Comparison of ENCODE assay signal across 31 mouse cellular contexts in genomic region chr1:157049886-157050285, GRCm38 (mm10). TPM values are rescaled to one million over a fixed set of nuclear protein-coding genes. Genes with fewer than 3 reads are reported as not detected.
A peak's percentile ranks its signal among the peaks of the same experiment; 100 is the strongest.
DNase-seq lines count a peak whose midpoint lies in the region; ATAC-seq and TF ChIP-seq lines count a peak whose summit lies in the region.
"Had no signal": no experiment of that assay in that cellular context is flagged by ENCODE, and none has a peak within 500 bp of the region (broad histone marks: within the 10 kb centered on the region; RNA-seq: fewer than 3 reads in every experiment).

No protein-coding gene starts in this region.

- TF ChIP-seq CTCF in heart, adult 2 months (IDR thresholded peaks at IDR 0.05) = no peak
- TF ChIP-seq CTCF in spleen, adult 2 months (IDR thresholded peaks at IDR 0.05; ENCODE audit: extremely low read depth, insufficient read depth, insufficient read length, insufficient replicate concordance) = no peak
- no peak for TF ChIP-seq CTCF in MEL (IDR thresholded peaks at IDR 0.05 in 2 of 3, conservative IDR thresholded peaks at IDR 0.05 in 1 of 3; ENCODE audit: control insufficient read depth in 1 of 3, insufficient read depth in 1 of 3, low read depth in 2 of 3, low read length in 3 of 3, poor library complexity in 1 of 3, severe bottlenecking in 1 of 3)

- no peaks in the 10 kb centered on the region for H3K79me2 ChIP-seq in heart, adult 2 months (replicated peaks; ENCODE audit: control insufficient read depth, insufficient read depth, low read length)
- H3K79me2 ChIP-seq in MEL (ENCODE audit: control insufficient read depth, insufficient read depth, low read length, poor library complexity) = no peaks in the 10 kb centered on the region

- peaks cover 3% of the 10 kb centered on the region for H3K4me1 ChIP-seq in heart, adult 2 months (ENCODE audit: control insufficient read depth, insufficient read depth, low read length)
- H3K4me1 ChIP-seq in spleen, adult 2 months (ENCODE audit: control insufficient read depth, insufficient read depth, insufficient read length) = peaks cover 33% of the 10 kb centered on the region
- peaks cover 3 to 7% of the 10 kb centered on the region in 2 experiments for H3K4me1 ChIP-seq in MEL (ENCODE audit: control insufficient read depth in 1 of 2, insufficient read depth in 2 of 2, low read length in 2 of 2)

- TF ChIP-seq RAD21 in MEL (IDR thresholded peaks at IDR 0.05; ENCODE audit: low read depth, low read length) = no peak

- H3K4me3 ChIP-seq in heart, adult 2 months = no peak overlapping the region
- H3K4me3 ChIP-seq in spleen, adult 2 months (ENCODE audit: extremely low read depth, insufficient read depth, insufficient read length) = no peak overlapping the region
- H3K4me3 ChIP-seq in MEL (ENCODE audit: control insufficient read depth in 1 of 2, insufficient read depth in 1 of 2, low read depth in 2 of 2, low read length in 2 of 2) = no peak overlapping the region
- H3K4me3 ChIP-seq: embryonic facial prominence, embryonic 13.5 days; erythroblast, embryonic 14.5 days; hindbrain, embryonic 12.5 days; hindbrain, embryonic 15.5 days had no signal

- peak; percentile 40; the same call in 1 of the 2 replicates for ATAC-seq in megakaryocyte-erythroid progenitor cell, adult 5-6 weeks (replicated peaks; ENCODE audit: low FRiP score, low TSS enrichment, poor library complexity, severe bottlenecking)
- ATAC-seq: activated CD4-positive, CD25-positive, alpha-beta regulatory T cell, adult 4 months; forebrain, embryonic 14.5 days; forebrain, postnatal 0 days; intestine, postnatal 0 days had no signal

- no peaks in the 10 kb centered on the region for H3K27me3 ChIP-seq in heart, adult 2 months (ENCODE audit: control insufficient read depth, insufficient read depth, low read length)
- no peaks in the 10 kb centered on the region for H3K27me3 ChIP-seq in spleen, adult 2 months (ENCODE audit: control insufficient read depth, insufficient read depth, low read length)
- no peaks in the 10 kb centered on the region for H3K27me3 ChIP-seq in MEL (ENCODE audit: control insufficient read depth in 1 of 2, insufficient read depth in 2 of 2, low read length in 2 of 2)
- H3K27me3 ChIP-seq: embryonic facial prominence, embryonic 13.5 days; hindbrain, embryonic 15.5 days had no signal

- H3K36me3 ChIP-seq in heart, adult 2 months (ENCODE audit: control insufficient read depth, insufficient read depth, low read length) = no peaks in the 10 kb centered on the region
- H3K36me3 ChIP-seq in spleen, adult 2 months (ENCODE audit: control insufficient read depth, insufficient read depth, low read length) = no peaks in the 10 kb centered on the region
- peaks cover 0 to 6% of the 10 kb centered on the region in 2 experiments; a peak in 2 of 4 replicates for H3K36me3 ChIP-seq in MEL (ENCODE audit: control insufficient read depth in 1 of 2, insufficient read depth in 2 of 2, low read length in 2 of 2)
- H3K36me3 ChIP-seq: embryonic facial prominence, embryonic 13.5 days; hindbrain, embryonic 12.5 days; hindbrain, embryonic 15.5 days had no signal

- H3K27ac ChIP-seq in heart, adult 2 months = no peak overlapping the region
- H3K27ac ChIP-seq in spleen, adult 2 months (ENCODE audit: insufficient read depth, low read length) = peak overlapping the region; percentile 92; the same call in 1 of the 2 replicates
- H3K27ac ChIP-seq in MEL (ENCODE audit: control insufficient read depth, low read depth, low read length) = no peak overlapping the region
- H3K27ac ChIP-seq: embryonic facial prominence, embryonic 13.5 days; hindbrain, embryonic 12.5 days; hindbrain, embryonic 15.5 days had no signal

- intact Hi-C loops in heart, adult 2 months (cut with DNase I) = loop anchor here (5.0 kb wide), 1 partner anchor 43 kb away; no protein-coding TSS in a partner anchor
- intact Hi-C loops in left cerebral cortex, postnatal 14 days (cut with DNase I) = no loop called here

- TF ChIP-seq POLR2A in heart, adult 2 months (IDR thresholded peaks at IDR 0.05; ENCODE audit: insufficient read depth, low read depth, low read length) = no peak
- TF ChIP-seq POLR2A in spleen, adult 2 months (IDR thresholded peaks at IDR 0.05; ENCODE audit: low read depth, low read length) = no peak
- TF ChIP-seq POLR2A in MEL (IDR thresholded peaks at IDR 0.05; ENCODE audit: control insufficient read depth in 1 of 2, insufficient read depth in 1 of 2, low read depth in 1 of 2, low read length in 2 of 2, poor library complexity in 1 of 2) = no peak

- DNase-seq in heart, adult 11 months = peak; percentile 58
- no peak for DNase-seq in heart, adult 2 months
- DNase-seq in spleen, adult 2 months (ENCODE audit: low read depth in 1 of 2, low spot score in 2 of 2) = no peak
- DNase-seq in spleen, postnatal 36 days (ENCODE audit: low spot score in 2 of 2) = no peak
- no peak for DNase-seq in MEL (ENCODE audit: low read depth, low spot score)
- no peak for DNase-seq in left cerebral cortex, postnatal 14 days (ENCODE audit: low spot score in 2 of 2)
- no peak for DNase-seq in frontal cortex, adult 2 months (ENCODE audit: extremely low spot score in 1 of 2, low spot score in 1 of 2)
- DNase-seq: adrenal gland, adult 8-10 months; adrenal gland, postnatal 25 days; B cell, adult 2 months; cerebellum, adult 18-20 months; cerebellum, adult 9-10 months; cerebellum, postnatal 14 days; forebrain, postnatal 0 days; gastrocnemius, postnatal 25 days had no signal

- WGBS in heart, adult 2 months = 64% methylated on average over 2 of the region's 2 CpGs
- 80% methylated on average over 2 of the region's 2 CpGs for WGBS in spleen, adult 2 months

- TF ChIP-seq EP300 in heart, adult 2 months (IDR thresholded peaks at IDR 0.05; ENCODE audit: insufficient read depth, low read depth, low read length) = no peak
- TF ChIP-seq EP300 in MEL (IDR thresholded peaks at IDR 0.05; ENCODE audit: low read depth in 1 of 2, low read length in 2 of 2) = no peak

- no peak overlapping the region for H3K9ac ChIP-seq in heart, adult 2 months (ENCODE audit: low read depth, low read length)
- no peak overlapping the region for H3K9ac ChIP-seq in MEL (ENCODE audit: control insufficient read depth, low read depth, low read length, poor library complexity, severe bottlenecking)
- H3K9ac ChIP-seq: embryonic facial prominence, embryonic 13.5 days; forebrain, postnatal 0 days; hindbrain, embryonic 12.5 days; hindbrain, embryonic 15.5 days had no signal

- H3K9me3 ChIP-seq in MEL (replicated peaks; ENCODE audit: insufficient read depth, low read length) = no peaks in the 10 kb centered on the region
- H3K9me3 ChIP-seq: embryonic facial prominence, embryonic 13.5 days; hindbrain, embryonic 12.5 days; hindbrain, embryonic 15.5 days had no signal

TF ChIP-seq in MEL, 35 proteins besides CTCF, POLR2A, EP300 and RAD21:
- TF ChIP-seq TCF12 (IDR thresholded peaks at IDR 0.05; ENCODE audit: low read depth, low read length) = no peak
- 0 out of 2 replicates have a peak, but pooled peaks have one; percentile 3 for TF ChIP-seq TAL1 (IDR thresholded peaks at IDR 0.05; ENCODE audit: low read length)
- TF ChIP-seq TBP (IDR thresholded peaks at IDR 0.05; ENCODE audit: low read depth, low read length) = no peak
- no peak for TF ChIP-seq MXI1 (IDR thresholded peaks at IDR 0.05; ENCODE audit: low read depth, low read length)
- no peak for TF ChIP-seq GATA1 (IDR thresholded peaks at IDR 0.05; ENCODE audit: low read depth, low read length)
- TF ChIP-seq BHLHE40 (IDR thresholded peaks at IDR 0.05; ENCODE audit: borderline replicate concordance, low read depth, low read length) = no peak
- no peak for TF ChIP-seq MEF2A (IDR thresholded peaks at IDR 0.05; ENCODE audit: extremely low read depth, insufficient replicate concordance, low read depth, low read length, poor library complexity, severe bottlenecking)
TF ChIP-seq in MEL: peak in this region for 1.

RNA-seq across cellular contexts. Expression of gene Tex35, which starts 58.6 kb away (rescaled TPM):
- not detected for total RNA-seq in heart, adult 2 months (2021)
- polyA plus RNA-seq in heart, adult 2 months (2012; rRNA removed) = not detected in 2 replicates
- polyA plus RNA-seq in spleen, adult 2 months (2012; rRNA removed) = not detected in 2 replicates
- not detected in 2 replicates for total RNA-seq in MEL (2012; rRNA removed)
- not detected for polyA plus RNA-seq in MEL (2012; ENCODE audit: insufficient read depth in 1 of 2, insufficient read length in 2 of 2, low read depth in 1 of 2, low replicate concordance in 2 of 2, missing spikeins in 1 of 2)
- total RNA-seq in megakaryocyte-erythroid progenitor cell, adult 5-6 weeks (2014; fragmentation: Nextera tagmentation) = not detected in 2 replicates
- total RNA-seq in megakaryocyte-erythroid progenitor cell, adult 5-6 weeks (2017) = not detected in 2 replicates
- total RNA-seq in left cerebral cortex, postnatal 14 days (2021) = not detected
- polyA plus RNA-seq in frontal cortex, adult 2 months (2012; rRNA removed) = 0.10 TPM in 1 of 2 replicates, not detected in the other
- total RNA-seq: adrenal gland, adult 8-10 months; adrenal gland, postnatal 25 days; forebrain, postnatal 0 days; gastrocnemius, adult 8-10 months; gastrocnemius, postnatal 25 days; granulocyte monocyte progenitor cell, adult 5-6 weeks; heart, postnatal 25 days; hematopoietic stem cell, adult 5-6 weeks had no signal
- polyA plus RNA-seq: embryonic facial prominence, embryonic 13.5 days; erythroblast, embryonic 14.5 days; forebrain, embryonic 14.5 days; forebrain, postnatal 0 days; heart, embryonic 11.5 days; heart, embryonic 14.5 days; heart, postnatal 0 days; hindbrain, embryonic 12.5 days; hindbrain, embryonic 15.5 days; intestine, embryonic 14.5 days; intestine, postnatal 0 days had no signal
